Mouse (Mus musculus) erythroblast, embryonic 14.5 days (primary cell): ENCODE data around the gene Slc5a11. TPM values are rescaled to one million over a fixed set of nuclear protein-coding genes. Genes with fewer than 3 reads are reported as not detected.

Experiments used
- H3K27me3 ChIP-seq: 2 replicates; pipeline ENCODE4 v1.6.1; 2012; ENCODE audit warnings: inconsistent platforms; ENCODE audit not compliant: control insufficient read depth
- H3K36me3 ChIP-seq: 2 replicates; pipeline ENCODE4 v1.6.1; 2012; ENCODE audit warnings: mild to moderate bottlenecking, inconsistent platforms; ENCODE audit not compliant: control insufficient read depth
- H3K4me1 ChIP-seq: 2 replicates; pipeline ENCODE4 v1.6.1; 2012; ENCODE audit warnings: inconsistent platforms; ENCODE audit not compliant: control insufficient read depth
- H3K4me3 ChIP-seq: replicated peaks from 2 replicates; pipeline ENCODE3; 2012; ENCODE audit warnings: moderate library complexity, mild to moderate bottlenecking, inconsistent platforms
- H3K9me3 ChIP-seq: 2 replicates; pipeline ENCODE4 v1.6.1; 2012; ENCODE audit warnings: low read length, inconsistent platforms, mixed read lengths; ENCODE audit not compliant: control insufficient read depth
- GATA1 ChIP-seq: IDR thresholded peaks from 2 replicates; pipeline ENCODE4 v1.6.1; 2012; ENCODE audit warnings: low read length, inconsistent platforms, mixed read lengths
- TAL1 ChIP-seq: IDR thresholded peaks from 3 replicates; pipeline ENCODE4 v1.6.1; 2012; ENCODE audit warnings: low read length, inconsistent platforms, mixed read lengths
- polyA plus RNA-seq: library from polyadenylated mRNA; stranded (reverse); fragments of >175 nt; gene quantifications from 2 replicates; pipeline ENCODE4 v1.2.3, GENCODE M21; 2012

The Slc5a11 gene
- polyA plus RNA-seq, 1 experiment, result not detected

- Histone ChIP-seq H3K4me1 (no peaks in the 10 kb centered on the region), H3K36me3 (no peaks in the 10 kb centered on the region), H3K9me3 (no peaks in the 10 kb centered on the region), H3K27me3 (no peaks in the 10 kb centered on the region), H3K4me3 (no peak overlapping the region)
- no peak for TF ChIP-seq GATA1
- no peak for TF ChIP-seq TAL1
Measured at GRCm38 (mm10) chr7:123220633-123220942, 6.0 kb downstream of the Slc5a11 start.

DNA sequence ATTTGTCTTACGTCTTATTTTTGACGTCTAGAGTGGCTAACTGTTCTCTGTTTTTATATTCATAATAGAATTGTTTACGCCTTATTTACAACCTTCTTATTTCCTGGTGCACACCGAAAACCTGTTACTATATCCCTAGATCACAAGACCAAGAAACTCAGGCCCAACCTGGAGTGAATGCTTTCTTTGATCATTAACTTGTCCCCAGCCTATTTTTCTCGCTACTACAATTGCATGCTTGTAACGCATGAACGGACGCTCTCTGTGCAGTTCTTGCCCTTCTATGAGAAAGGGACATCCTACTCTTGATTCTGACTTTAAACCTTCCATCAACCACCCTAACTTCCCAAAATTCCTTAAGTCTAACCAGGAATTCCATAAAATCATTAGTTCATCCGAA, 9.5 kb downstream of the Slc5a11 start:
- Histone ChIP-seq H3K27me3 (no peaks in the 10 kb centered on the region), H3K4me1 (no peaks in the 10 kb centered on the region), H3K9me3 (no peaks in the 10 kb centered on the region), H3K36me3 (no peaks in the 10 kb centered on the region), H3K4me3 (no peak overlapping the region)
- TF ChIP-seq GATA1, result no peak
- no peak for TF ChIP-seq TAL1

DNA sequence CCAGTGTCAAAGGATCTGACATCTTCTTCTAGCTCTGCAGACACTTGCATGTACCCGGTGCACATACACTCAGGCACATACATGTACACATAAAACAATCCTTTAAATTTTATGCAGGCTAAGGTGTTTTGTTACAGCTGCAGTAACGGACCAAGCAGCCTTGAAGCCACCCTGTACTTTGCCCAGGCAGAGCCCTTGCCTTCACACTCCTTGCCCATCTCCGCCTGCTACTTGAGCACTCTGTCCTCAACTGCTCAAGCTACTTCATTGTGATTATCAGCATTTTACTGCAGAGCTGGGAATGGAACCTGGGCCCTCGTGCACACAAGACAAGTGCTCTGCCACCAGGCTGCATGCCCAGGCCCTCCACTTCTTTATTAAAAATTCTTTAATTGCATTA, 10.6 kb downstream of the Slc5a11 start:
- TF ChIP-seq TAL1, result no peak
- no peak for TF ChIP-seq GATA1
- no peaks in the 10 kb centered on the region for H3K4me1 ChIP-seq
- no peaks in the 10 kb centered on the region for H3K9me3 ChIP-seq
- H3K4me3 ChIP-seq, result no peak overlapping the region
- no peaks in the 10 kb centered on the region for H3K27me3 ChIP-seq
- no peaks in the 10 kb centered on the region for H3K36me3 ChIP-seq

GRCm38 (mm10) chr7:123235449-123235848, 20.9 kb downstream of the Slc5a11 start:
- no peak overlapping the region for H3K4me3 ChIP-seq
- no peaks in the 10 kb centered on the region for H3K27me3 ChIP-seq
- no peaks in the 10 kb centered on the region for H3K4me1 ChIP-seq
- TF ChIP-seq GATA1, result no peak
- TF ChIP-seq TAL1, result no peak
- H3K9me3 ChIP-seq, result no peaks in the 10 kb centered on the region
- no peaks in the 10 kb centered on the region for H3K36me3 ChIP-seq

DNA sequence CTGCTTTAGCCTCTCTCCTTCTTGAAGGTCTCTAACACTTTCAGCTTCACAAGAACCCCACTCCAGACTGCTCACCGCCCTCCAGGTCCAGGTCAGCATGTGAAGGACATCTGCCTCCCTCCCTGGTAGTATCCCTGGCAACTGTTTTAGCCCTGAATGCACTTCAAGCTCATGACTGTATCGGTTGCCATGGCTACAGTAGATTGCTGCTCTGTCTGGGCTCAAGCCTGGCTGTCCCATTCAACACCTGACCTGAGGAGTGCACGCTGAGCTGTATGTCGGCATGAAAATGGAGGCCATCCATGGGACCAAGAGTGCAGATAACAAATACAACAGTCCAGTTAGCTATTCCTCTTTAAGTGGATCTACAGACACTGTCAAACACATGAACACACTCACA, 24.0 kb downstream of the Slc5a11 start:
- H3K36me3 ChIP-seq, result no peaks in the 10 kb centered on the region
- no peaks in the 10 kb centered on the region for H3K9me3 ChIP-seq
- H3K4me1 ChIP-seq, result no peaks in the 10 kb centered on the region
- no peak for TF ChIP-seq GATA1
- no peak for TF ChIP-seq TAL1
- no peak overlapping the region for H3K4me3 ChIP-seq
- no peaks in the 10 kb centered on the region for H3K27me3 ChIP-seq

DNA sequence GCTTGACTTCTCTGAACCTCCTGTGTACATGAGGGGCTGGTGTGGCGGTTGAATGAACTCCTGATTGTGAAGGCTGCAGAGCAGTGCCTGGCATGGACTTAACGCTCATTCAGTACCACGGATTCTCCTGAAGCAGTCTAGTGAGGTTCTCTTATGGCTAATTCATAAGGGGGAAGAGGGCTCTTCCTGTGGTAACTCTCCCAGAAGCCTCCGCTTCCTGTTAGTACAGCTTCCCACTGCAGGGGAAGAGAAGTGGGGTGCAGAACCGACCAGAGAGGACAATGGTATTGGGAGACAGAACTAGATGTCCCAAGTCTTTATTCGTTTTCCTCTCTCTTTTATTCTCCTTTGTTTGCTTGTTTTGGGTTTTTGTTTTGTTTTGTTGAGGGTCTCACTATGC, 25.5 kb downstream of the Slc5a11 start:
- Histone ChIP-seq H3K4me3 (no peak overlapping the region), H3K27me3 (no peaks in the 10 kb centered on the region), H3K9me3 (no peaks in the 10 kb centered on the region), H3K36me3 (no peaks in the 10 kb centered on the region), H3K4me1 (peaks cover 7% of the 10 kb centered on the region)
- TF ChIP-seq TAL1 (no peak), GATA1 (no peak)

GRCm38 (mm10) chr7:123242241-123242640, 27.7 kb downstream of the Slc5a11 start:
- H3K4me3 ChIP-seq, result no peak overlapping the region
- TF ChIP-seq GATA1, result no peak
- TF ChIP-seq TAL1, result no peak
- no peaks in the 10 kb centered on the region for H3K27me3 ChIP-seq
- no peaks in the 10 kb centered on the region for H3K9me3 ChIP-seq
- peaks cover 16% of the 10 kb centered on the region for H3K4me1 ChIP-seq
- no peaks in the 10 kb centered on the region for H3K36me3 ChIP-seq

DNA sequence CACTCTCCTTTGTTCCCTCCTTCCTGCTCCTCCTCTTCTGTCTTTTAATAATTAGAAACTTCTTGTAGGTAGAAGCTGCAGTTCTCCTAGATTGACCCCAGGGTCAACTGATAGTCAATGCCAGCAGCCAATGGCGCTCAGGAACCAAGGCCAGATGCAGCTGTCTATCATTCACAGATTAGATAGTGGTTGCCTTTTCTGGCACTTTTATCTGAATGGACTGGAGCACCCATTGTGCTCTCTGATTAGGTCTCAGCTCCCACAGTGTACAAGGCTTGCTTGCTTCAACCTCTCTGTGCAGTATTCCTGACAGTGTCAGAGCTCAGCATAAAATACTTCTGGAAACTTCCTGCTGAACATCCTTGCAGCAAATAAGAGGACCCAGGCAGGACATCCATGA, 30.3 kb downstream of the Slc5a11 start:
- Histone ChIP-seq H3K27me3 (no peaks in the 10 kb centered on the region), H3K9me3 (no peaks in the 10 kb centered on the region), H3K36me3 (no peaks in the 10 kb centered on the region), H3K4me1 (peaks cover 16% of the 10 kb centered on the region), H3K4me3 (no peak overlapping the region)
- TF ChIP-seq GATA1 (no peak), TAL1 (no peak)

- Histone ChIP-seq H3K4me3 (no peak overlapping the region), H3K36me3 (no peaks in the 10 kb centered on the region), H3K9me3 (no peaks in the 10 kb centered on the region), H3K4me1 (peaks cover 16% of the 10 kb centered on the region), H3K27me3 (no peaks in the 10 kb centered on the region)
- no peak for TF ChIP-seq TAL1
- no peak for TF ChIP-seq GATA1
Measured at GRCm38 (mm10) chr7:123246504-123247084, 32.0 kb downstream of the Slc5a11 start.

DNA sequence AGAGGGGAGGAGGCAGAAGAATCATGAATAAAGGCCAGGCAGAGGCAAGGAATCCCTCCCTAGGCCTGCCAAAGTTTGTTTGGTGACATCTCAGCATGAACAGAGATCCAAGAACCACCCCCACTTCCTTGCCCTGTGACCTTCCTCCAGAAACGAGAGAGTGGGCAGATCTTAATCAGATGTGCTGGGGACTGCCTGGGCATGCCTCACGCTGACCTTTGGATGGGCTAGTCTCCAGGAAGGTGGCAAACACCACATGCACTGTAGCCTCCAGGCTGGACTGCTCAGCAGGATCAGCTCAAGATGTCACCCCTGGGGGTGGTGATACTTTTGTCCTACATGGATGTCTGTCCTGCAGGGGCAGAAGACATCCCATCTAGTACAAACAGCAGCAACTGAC, 33.6 kb downstream of the Slc5a11 start:
- H3K27me3 ChIP-seq, result no peaks in the 10 kb centered on the region
- H3K4me1 ChIP-seq, result peaks cover 16% of the 10 kb centered on the region
- H3K4me3 ChIP-seq, result no peak overlapping the region
- H3K36me3 ChIP-seq, result no peaks in the 10 kb centered on the region
- TF ChIP-seq GATA1 (no peak), TAL1 (no peak)
- no peaks in the 10 kb centered on the region for H3K9me3 ChIP-seq
